Mouse (Mus musculus) liver, adult 10 weeks (tissue): ENCODE measurements around the gene Gm11020. TPM values are rescaled to one million over a fixed set of nuclear protein-coding genes. Genes with fewer than 3 reads are reported as not detected.

Source experiments
- polyA plus RNA-seq: library from polyadenylated mRNA; stranded (reverse); fragments of 350-450 nt; fragmentation: Illumina TruSeq; extraction: RNeasy Lipid Tissue Mini Kit (QIAGEN cat#74804); gene quantifications from one replicate; pipeline ENCODE4 v1.2.3, GENCODE M21; 2014; ENCODE audit warnings: low read depth, low replicate concordance

The Gm11020 gene
- not detected for polyA plus RNA-seq

DNA sequence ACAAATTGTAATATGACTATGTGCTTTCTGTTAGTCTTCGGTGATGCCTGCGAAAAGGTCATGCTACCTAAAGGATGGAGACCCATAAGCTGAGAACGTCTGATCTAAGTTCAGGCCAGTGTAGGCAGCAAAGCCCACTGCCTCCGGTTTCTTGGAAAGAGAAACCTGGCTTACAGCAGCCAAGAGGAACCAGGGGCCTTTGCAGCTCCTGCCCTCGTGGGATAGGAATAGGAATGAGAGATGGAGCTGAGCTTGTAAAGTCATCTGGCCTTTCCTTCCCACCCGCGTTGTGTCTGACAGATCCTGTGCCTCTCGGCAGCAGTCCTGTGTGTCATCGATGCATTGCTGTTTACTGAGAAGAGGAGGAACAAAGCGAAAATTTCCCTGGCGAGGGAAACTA is at the start of gene Gm11020:
Gm11020 (plus strand) TSS at position 301 of the 400 bp plus-strand sequence.

DNA sequence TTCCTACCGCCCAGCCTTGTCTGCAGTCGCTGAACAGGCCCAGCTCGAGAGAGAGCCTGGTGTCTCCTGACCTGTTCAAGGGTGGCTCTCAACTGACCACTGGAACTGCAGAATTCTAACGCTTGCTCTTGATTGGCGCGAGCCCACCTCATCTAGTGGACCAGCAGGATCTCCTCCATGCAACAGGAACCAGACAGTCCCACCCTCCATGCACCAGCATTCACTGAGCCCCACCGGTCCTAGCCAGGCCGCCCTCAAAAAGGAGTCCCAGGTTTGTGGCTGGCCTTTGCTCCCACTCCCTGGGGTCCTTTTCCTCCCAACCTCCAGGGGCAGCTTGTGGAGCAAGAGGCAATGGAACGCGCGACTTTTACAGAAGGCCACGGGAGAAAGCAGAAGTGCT is 28.3 kb upstream of the Gm11020 start, which contains the start of gene Cmtm2a:
Cmtm2a (minus strand) TSS at position 101 of the 400 bp plus-strand sequence.

DNA sequence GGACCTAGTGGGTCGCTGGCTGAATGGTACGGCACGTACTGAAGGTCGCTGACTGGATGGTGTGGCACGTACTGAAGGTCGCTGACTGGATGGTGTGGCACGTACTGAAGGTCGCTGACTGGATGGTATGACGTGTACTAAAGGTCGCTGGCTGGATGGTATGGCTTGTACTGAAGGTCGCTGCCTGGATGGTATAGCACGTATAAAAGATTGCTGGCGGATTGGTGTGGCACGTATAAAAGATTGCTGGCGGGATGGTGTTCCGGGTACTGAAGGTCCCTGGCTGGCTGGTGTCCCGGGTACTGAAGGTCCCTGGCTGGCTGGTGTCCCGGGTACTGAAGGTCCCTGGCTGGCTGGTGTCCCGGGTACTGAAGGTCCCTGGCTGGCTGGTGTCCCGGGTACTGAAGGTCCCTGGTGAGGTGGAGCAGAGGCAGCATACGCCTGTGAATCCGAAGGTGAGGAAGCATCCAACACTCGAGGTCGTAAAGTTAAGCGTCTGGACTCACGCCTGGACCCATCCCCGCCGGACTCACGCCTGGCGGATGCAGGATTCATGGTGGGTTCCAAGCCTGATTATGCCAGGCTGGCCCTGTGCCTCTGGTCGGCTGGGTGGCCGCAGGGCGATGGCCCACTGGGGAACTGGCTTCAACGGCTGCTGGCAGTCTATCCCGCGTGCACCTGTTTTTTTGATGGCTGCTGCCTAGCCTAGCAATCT is 11.8 kb upstream of the Gm11020 start, which contains the start of the genes Gm45711 and Cmtm1:
Gm45711 (minus strand) TSS at position 641 of the 715 bp plus-strand sequence.
Cmtm1 (minus strand) TSS at position 705 of the 715 bp plus-strand sequence.

DNA sequence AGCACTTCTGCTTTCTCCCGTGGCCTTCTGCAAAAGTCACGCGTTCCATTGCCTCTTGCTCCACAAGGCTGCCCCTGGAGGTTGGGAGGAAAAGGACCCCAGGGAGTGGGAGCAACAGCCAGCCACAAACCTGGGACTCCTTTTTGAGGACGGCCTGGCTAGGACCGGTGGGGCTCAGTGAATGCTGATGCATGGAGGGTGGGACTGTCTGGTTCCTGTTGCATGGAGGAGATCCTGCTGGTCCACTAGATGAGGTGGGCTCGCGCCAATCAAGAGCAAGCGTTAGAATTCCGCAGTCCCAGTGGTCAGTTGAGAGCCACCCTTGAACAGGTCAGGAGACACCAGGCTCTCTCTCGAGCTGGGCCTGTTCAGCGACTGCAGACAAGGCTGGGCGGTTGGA is 563 bp downstream of the Gm11020 start, which contains the start of gene Cmtm2b:
Cmtm2b (plus strand) TSS at position 301 of the 400 bp plus-strand sequence.

DNA sequence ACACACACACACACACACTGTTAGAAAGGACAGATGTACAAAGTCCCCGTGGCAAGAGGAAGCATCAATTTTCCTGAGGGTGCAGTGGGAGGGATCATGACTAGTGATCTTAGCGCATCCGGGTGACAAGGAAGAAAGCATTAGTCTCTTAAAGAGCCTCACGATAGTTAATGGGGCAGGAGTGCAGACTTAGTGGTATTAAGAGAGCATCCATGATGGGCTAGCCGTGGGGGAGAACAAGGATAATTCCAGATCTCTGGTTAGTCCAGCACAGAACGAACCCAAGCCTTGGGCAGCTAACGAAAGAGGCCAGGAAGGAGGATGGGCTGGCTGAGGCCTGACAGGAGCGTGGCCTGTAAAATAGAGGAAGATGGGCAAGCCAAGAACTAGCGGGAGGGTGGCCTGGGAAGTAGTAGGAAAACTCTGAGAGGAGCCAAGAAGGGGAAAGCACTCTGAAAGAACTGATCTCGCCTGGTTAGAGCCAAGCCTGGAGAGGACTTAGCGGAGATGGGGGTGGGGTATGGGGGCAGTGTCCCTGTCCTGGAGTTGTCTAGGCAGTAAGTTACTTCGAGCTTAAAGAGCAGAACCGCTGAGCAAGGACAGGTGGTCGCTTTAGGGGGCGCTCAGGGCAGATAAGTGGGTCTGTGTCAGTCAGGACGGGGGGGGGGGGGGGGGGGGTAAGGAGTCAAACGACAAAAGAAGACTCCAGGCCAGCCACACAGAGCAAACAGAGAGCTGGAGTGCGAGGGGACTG is 18.0 kb downstream of the Gm11020 start, which contains the start of gene Cmtm3:
Cmtm3 (plus strand) TSS at position 182 of the 754 bp plus-strand sequence.

Other genes with a start within 250 kb of the Gm11020 start
- 5.9 TPM for gene Cdh5, start 219.9 kb upstream of the Gm11020 start, polyA plus RNA-seq
- gene Bean1, start 151.1 kb upstream of the Gm11020 start, polyA plus RNA-seq = not detected
- gene Tk2, start 73.0 kb upstream of the Gm11020 start, polyA plus RNA-seq = 12.0 TPM
- 4.8 TPM for gene Cklf, start 70.7 kb upstream of the Gm11020 start, polyA plus RNA-seq
- gene Cmtm2a, start 28.4 kb upstream of the Gm11020 start, polyA plus RNA-seq = 0.37 TPM
- gene Gm45711, start 11.5 kb upstream of the Gm11020 start, polyA plus RNA-seq = not detected
- gene Cmtm1, start 11.4 kb upstream of the Gm11020 start, polyA plus RNA-seq = not detected
- not detected for gene Cmtm2b, start 663 bp downstream of the Gm11020 start, polyA plus RNA-seq
- gene Cmtm3, start 17.8 kb downstream of the Gm11020 start, polyA plus RNA-seq = 5.1 TPM
- 16.3 TPM for gene Cmtm4, start 74.2 kb downstream of the Gm11020 start, polyA plus RNA-seq
- 17.5 TPM for gene Dync1li2, start 121.5 kb downstream of the Gm11020 start, polyA plus RNA-seq
- not detected for gene Terb1, start 188.3 kb downstream of the Gm11020 start, polyA plus RNA-seq
- 122 TPM for gene Nae1, start 213.1 kb downstream of the Gm11020 start, polyA plus RNA-seq
- gene Car7, start 213.1 kb downstream of the Gm11020 start, polyA plus RNA-seq = 0.69 TPM